Mouse (Mus musculus) spleen, adult 12 weeks (tissue): Measurements from ENCODE around the gene Iqcd.

ENCODE experiments used
- DNase-seq: peaks from one replicate; pipeline ENCODE4 v3.0.0; 2022; ENCODE audit warnings: low spot score

The Iqcd gene

GRCm38 (mm10) chr5:120628624-120629023, 39.8 kb downstream of the Iqcd start:
- no peak for DNase-seq

- no peak for DNase-seq
These were observed 42.3 kb downstream of the Iqcd start for GRCm38 (mm10) chr5:120631128-120631527.

GRCm38 (mm10) chr5:120631892-120632291, 43.1 kb downstream of the Iqcd start:
- no peak for DNase-seq

- no peak for DNase-seq
These were observed 45.3 kb downstream of the Iqcd start, which contains the start of gene Cfap73 for GRCm38 (mm10) chr5:120634131-120634530. TSS of gene Cfap73 (minus strand) at chr5:120634235.

- DNase-seq: no peak
These were observed 46.0 kb downstream of the Iqcd start for GRCm38 (mm10) chr5:120634860-120635259.

- no peak for DNase-seq
These were observed 46.8 kb downstream of the Iqcd start for GRCm38 (mm10) chr5:120635633-120636032.

- no peak for DNase-seq
These were observed 51.3 kb downstream of the Iqcd start for GRCm38 (mm10) chr5:120640094-120640493.

GRCm38 (mm10) chr5:120643365-120644085, 54.7 kb downstream of the Iqcd start:
- no peak for DNase-seq

GRCm38 (mm10) chr5:120644227-120644626, 55.4 kb downstream of the Iqcd start:
- DNase-seq: no peak

GRCm38 (mm10) chr5:120645851-120646250, 57.0 kb downstream of the Iqcd start:
- DNase-seq: no peak

- DNase-seq: no peak
These were observed 58.5 kb downstream of the Iqcd start for GRCm38 (mm10) chr5:120647361-120647760.

GRCm38 (mm10) chr5:120647814-120648491, 59.1 kb downstream of the Iqcd start:
- DNase-seq: no peak

GRCm38 (mm10) chr5:120648569-120649373, 60.0 kb downstream of the Iqcd start, which contains the start of gene Rasal1:
TSS of gene Rasal1 (plus strand) at chr5:120648812.
- peak; percentile 67 for DNase-seq

- peak; percentile 17 for DNase-seq
These were observed 60.6 kb downstream of the Iqcd start for GRCm38 (mm10) chr5:120649374-120649933.

- no peak for DNase-seq
These were observed 61.1 kb downstream of the Iqcd start for GRCm38 (mm10) chr5:120649938-120650337.

GRCm38 (mm10) chr5:120651230-120651629, 62.4 kb downstream of the Iqcd start:
- no peak for DNase-seq

- no peak for DNase-seq
These were observed 64.3 kb downstream of the Iqcd start for GRCm38 (mm10) chr5:120652915-120653701.

GRCm38 (mm10) chr5:120653873-120654272, 65.1 kb downstream of the Iqcd start:
- DNase-seq: no peak

- no peak for DNase-seq
These were observed 67.5 kb downstream of the Iqcd start for GRCm38 (mm10) chr5:120656281-120656751.
